Mouse (Mus musculus): ENCODE results near the gene Slc35f6. TPM values are rescaled to one million over a fixed set of nuclear protein-coding genes. Genes with fewer than 3 reads are reported as not detected.

Gene Slc35f6
- total RNA-seq, 2 experiments from 2014 or later, result 8.9 to 23.4 TPM

GRCm38 (mm10) chr5:30619211-30619610 lies 28.5 kb upstream of the Slc35f6 start:
- ATAC-seq (replicated peaks; ENCODE audit: low FRiP score, low TSS enrichment, poor library complexity, severe bottlenecking), result no peak

GRCm38 (mm10) chr5:30620567-30620966 lies 27.2 kb upstream of the Slc35f6 start:
- no peak for ATAC-seq (replicated peaks; ENCODE audit: low FRiP score, low TSS enrichment, poor library complexity, severe bottlenecking)

- ATAC-seq (replicated peaks; ENCODE audit: low FRiP score, low TSS enrichment, poor library complexity, severe bottlenecking), result no peak
These were observed 26.4 kb upstream of the Slc35f6 start for GRCm38 (mm10) chr5:30621211-30621790.

- no peak for ATAC-seq (replicated peaks; ENCODE audit: low FRiP score, low TSS enrichment, poor library complexity, severe bottlenecking)
These were observed 25.9 kb upstream of the Slc35f6 start for GRCm38 (mm10) chr5:30621844-30622176.

- ATAC-seq (replicated peaks; ENCODE audit: low FRiP score, low TSS enrichment, poor library complexity, severe bottlenecking), result 0 out of 2 replicates have a peak, but pooled peaks have one; percentile 6
These were observed 25.4 kb upstream of the Slc35f6 start for GRCm38 (mm10) chr5:30622177-30622840.

GRCm38 (mm10) chr5:30622841-30623185 lies 24.9 kb upstream of the Slc35f6 start:
- no peak for ATAC-seq (replicated peaks; ENCODE audit: low FRiP score, low TSS enrichment, poor library complexity, severe bottlenecking)

- ATAC-seq (replicated peaks; ENCODE audit: low FRiP score, low TSS enrichment, poor library complexity, severe bottlenecking), result no peak
These were observed 24.4 kb upstream of the Slc35f6 start for GRCm38 (mm10) chr5:30623380-30623779.

- ATAC-seq (replicated peaks; ENCODE audit: low FRiP score, low TSS enrichment, poor library complexity, severe bottlenecking), result no peak
These were observed 23.4 kb upstream of the Slc35f6 start for GRCm38 (mm10) chr5:30624311-30624710.

- ATAC-seq (replicated peaks; ENCODE audit: low FRiP score, low TSS enrichment, poor library complexity, severe bottlenecking), result no peak
These were observed 22.8 kb upstream of the Slc35f6 start for GRCm38 (mm10) chr5:30624908-30625307.

GRCm38 (mm10) chr5:30625379-30625778 lies 22.4 kb upstream of the Slc35f6 start:
- ATAC-seq (replicated peaks; ENCODE audit: low FRiP score, low TSS enrichment, poor library complexity, severe bottlenecking), result no peak

- no peak for ATAC-seq (replicated peaks; ENCODE audit: low FRiP score, low TSS enrichment, poor library complexity, severe bottlenecking)
These were observed 21.2 kb upstream of the Slc35f6 start for GRCm38 (mm10) chr5:30626331-30627105.

- ATAC-seq (replicated peaks; ENCODE audit: low FRiP score, low TSS enrichment, poor library complexity, severe bottlenecking), result no peak
These were observed 19.2 kb upstream of the Slc35f6 start for GRCm38 (mm10) chr5:30628511-30628910.

GRCm38 (mm10) chr5:30630401-30630800 lies 17.3 kb upstream of the Slc35f6 start:
- no peak for ATAC-seq (replicated peaks; ENCODE audit: low FRiP score, low TSS enrichment, poor library complexity, severe bottlenecking)

- ATAC-seq (replicated peaks; ENCODE audit: low FRiP score, low TSS enrichment, poor library complexity, severe bottlenecking), result no peak
These were observed 15.6 kb upstream of the Slc35f6 start for GRCm38 (mm10) chr5:30632134-30632533.

- ATAC-seq (replicated peaks; ENCODE audit: low FRiP score, low TSS enrichment, poor library complexity, severe bottlenecking), result no peak
These were observed 10.7 kb upstream of the Slc35f6 start for GRCm38 (mm10) chr5:30636994-30637393.

- ATAC-seq (replicated peaks; ENCODE audit: low FRiP score, low TSS enrichment, poor library complexity, severe bottlenecking), result peak; percentile 84
These were observed 9.7 kb upstream of the Slc35f6 start for GRCm38 (mm10) chr5:30638041-30638440.

GRCm38 (mm10) chr5:30643477-30644179 lies 4.1 kb upstream of the Slc35f6 start:
- ATAC-seq (replicated peaks; ENCODE audit: low FRiP score, low TSS enrichment, poor library complexity, severe bottlenecking), result no peak

GRCm38 (mm10) chr5:30646036-30646435 lies 1.7 kb upstream of the Slc35f6 start:
- ATAC-seq (replicated peaks; ENCODE audit: low FRiP score, low TSS enrichment, poor library complexity, severe bottlenecking), result no peak

- no peak for ATAC-seq (replicated peaks; ENCODE audit: low FRiP score, low TSS enrichment, poor library complexity, severe bottlenecking)
These were observed 337 bp upstream of the Slc35f6 start for GRCm38 (mm10) chr5:30647396-30647795.

- ATAC-seq (replicated peaks; ENCODE audit: low FRiP score, low TSS enrichment, poor library complexity, severe bottlenecking), result no peak
These were observed 1.8 kb downstream of the Slc35f6 start for GRCm38 (mm10) chr5:30649558-30649957.

All from megakaryocyte-erythroid progenitor cell, adult 5-6 weeks (primary cell).